Mouse (Mus musculus) ES-Bruce4 (cell line): ENCODE results near the gene Glb1.

Source experiments
- CTCF ChIP-seq: IDR thresholded peaks from one replicate; pipeline ENCODE4 v1.8.1; 2011; ENCODE audit warnings: low read depth, low read length
- EP300 ChIP-seq: IDR thresholded peaks from 2 replicates; pipeline ENCODE4 v1.6.1; 2011; ENCODE audit warnings: low read depth, low read length; ENCODE audit not compliant: insufficient read depth
- POLR2A ChIP-seq: IDR thresholded peaks from one replicate; pipeline ENCODE4 v1.8.1; 2011; ENCODE audit warnings: low read length; ENCODE audit not compliant: insufficient read depth

- TF ChIP-seq CTCF (no peak), EP300 (peak; percentile 46; the same call in 1 of the 2 replicates), POLR2A (no peak)
Observed at GRCm38 (mm10) chr9:114395258-114395657, 5.6 kb upstream of the Glb1 start.
